Mouse (Mus musculus): ENCODE data around the gene Ufd1.
"Not testable (repeated sequence)": the region's sequence is repeated elsewhere in the genome, so short reads cannot be mapped to it uniquely, and the experiment has no call there.

The Ufd1 gene

DNA sequence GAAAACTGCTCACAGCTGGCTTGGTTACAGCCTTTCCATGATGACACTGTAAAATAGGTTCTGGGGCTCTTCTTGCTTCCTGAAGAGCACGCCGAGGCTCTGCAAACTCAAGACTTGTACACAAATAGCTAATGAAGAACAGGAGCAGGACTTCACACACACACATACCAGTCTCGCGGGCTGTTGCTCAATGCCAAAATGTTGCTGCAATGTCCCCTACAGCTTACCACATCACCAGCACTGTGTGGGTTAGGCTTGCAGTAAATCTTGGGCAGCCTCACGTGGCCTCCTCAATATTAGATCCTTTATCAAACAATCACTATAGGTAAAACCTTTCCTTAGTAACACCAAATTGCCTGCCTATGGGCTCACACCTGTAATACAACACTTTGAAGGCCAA is 2.6 kb upstream of the Ufd1 start:
- in situ Hi-C loops (cut with MboI, MseI), result loop anchor here (25.0 kb wide), 1 partner anchor 547 kb away; the partner anchor contains the start of gene Gm49776

DNA sequence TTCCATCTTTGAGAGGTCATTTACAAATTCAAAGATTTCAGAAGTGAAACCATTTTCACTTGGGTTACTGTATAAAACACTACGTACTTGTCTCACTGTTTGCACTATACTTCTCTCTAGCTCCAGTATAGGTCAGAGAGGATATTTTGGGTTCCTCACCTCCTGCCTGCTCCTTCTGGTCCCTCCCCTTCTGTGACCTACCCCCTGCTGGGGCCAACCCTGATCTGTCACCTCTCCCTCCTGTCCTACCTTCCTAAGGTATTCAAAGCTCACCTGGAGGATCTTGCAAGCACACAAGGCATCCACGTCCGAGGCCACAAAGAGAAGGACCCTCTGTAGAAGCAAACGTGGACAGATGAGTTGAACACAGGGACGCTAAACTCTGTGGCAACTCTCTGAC is 547 bp upstream of the Ufd1 start:
- in situ Hi-C loops (cut with MboI, MseI), result loop anchor here (10.0 to 25.0 kb wide), 2 partner anchors 549 to 1174 kb away; partner anchors contain the start of genes Gm49776 and Klhl6

DNA sequence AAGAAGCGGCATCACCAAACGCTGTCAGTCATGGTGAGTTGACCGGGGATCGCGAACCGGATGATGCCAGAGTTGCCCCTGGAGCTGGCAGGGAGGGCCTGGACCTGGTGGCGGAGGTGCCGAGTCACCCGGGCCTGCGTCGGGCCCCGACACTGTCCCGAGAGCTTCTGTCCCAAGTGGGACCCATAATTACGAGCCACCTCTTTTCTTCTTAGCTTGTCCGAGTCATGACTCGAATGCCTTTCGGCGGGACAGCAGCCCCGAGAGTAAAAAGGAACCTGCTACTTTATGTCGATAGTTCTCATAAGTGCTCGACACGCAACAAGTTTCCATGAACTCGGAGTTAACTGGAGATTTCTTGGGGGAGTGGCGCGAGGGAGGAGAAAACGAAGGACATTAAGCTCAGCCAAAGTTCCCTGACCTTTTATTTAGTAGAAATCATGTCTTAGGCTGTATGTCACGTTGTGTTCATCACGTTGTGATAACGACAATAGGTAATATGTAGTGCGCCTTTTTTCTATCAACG is 869 bp downstream of the Ufd1 start:
- in situ Hi-C loops (cut with MboI, MseI), result loop anchor here (10.0 to 25.0 kb wide), 2 partner anchors 550 to 1172 kb away; partner anchors contain the start of genes Gm49776 and Klhl6

DNA sequence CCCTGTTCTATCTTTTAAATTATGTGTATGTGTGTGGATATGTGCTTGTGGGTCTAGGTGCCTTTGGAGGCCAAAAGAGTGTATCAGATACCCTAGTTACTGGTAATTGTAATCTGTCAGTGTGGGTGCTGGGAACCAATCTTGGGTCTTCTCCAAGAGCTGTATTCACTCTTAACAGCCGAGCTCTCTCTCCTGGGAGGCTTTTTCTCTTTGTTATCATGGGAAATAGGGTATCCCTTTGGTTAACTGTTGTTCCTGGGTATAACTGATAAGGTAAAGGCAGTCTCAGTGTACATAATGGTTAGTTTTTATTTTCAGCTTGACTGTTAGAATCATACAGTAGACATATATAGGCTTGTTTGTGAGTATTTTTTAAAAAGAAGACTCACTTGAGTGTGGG is 10.8 kb downstream of the Ufd1 start:
- in situ Hi-C loops (cut with MboI, MseI), result loop anchor here (25.0 kb wide), 1 partner anchor 560 kb away; the partner anchor contains the start of gene Gm49776

DNA sequence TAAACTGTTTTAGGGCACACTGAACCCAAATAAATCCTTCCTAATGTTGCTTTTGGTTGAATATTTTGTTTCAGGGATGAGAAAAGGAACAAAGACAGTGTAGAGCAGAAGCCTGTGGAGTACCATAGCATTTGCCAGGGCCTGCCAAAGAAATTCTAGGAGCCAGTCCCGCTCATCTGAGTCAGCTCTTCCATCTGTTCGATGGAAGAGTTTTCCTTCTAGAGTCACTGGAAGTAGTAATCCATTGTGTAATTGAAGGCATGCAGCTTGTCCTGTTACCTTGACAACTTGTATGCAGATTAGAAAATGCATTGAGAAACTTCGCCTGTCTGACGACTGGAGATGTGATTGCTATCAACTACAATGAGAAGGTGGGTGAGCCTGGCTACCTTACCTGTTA is 11.3 kb downstream of the Ufd1 start:
- in situ Hi-C loops (cut with MboI, MseI), result loop anchor here (25.0 kb wide), 1 partner anchor 561 kb away; the partner anchor contains the start of gene Gm49776

DNA sequence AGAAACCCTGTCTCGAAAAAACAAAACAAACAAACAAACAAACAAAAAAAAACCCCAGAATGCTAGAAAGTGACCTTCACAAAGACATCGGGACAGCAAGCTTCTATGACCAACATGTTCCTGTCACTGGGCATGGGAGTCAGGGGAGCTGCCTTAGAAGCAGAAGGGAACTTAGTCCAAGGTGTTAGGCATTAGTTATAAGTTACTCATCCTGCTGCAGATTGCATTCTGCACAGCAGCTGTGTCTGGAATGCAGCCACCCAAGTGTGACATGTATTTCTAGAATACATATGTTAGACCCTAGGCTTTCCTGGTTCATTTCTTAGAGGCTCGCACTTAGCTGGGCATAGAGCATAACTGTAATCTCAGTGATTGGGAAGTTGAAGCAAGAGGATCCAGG is 17.1 kb downstream of the Ufd1 start:
- in situ Hi-C loops (cut with MboI, MseI), result no loop called here

DNA sequence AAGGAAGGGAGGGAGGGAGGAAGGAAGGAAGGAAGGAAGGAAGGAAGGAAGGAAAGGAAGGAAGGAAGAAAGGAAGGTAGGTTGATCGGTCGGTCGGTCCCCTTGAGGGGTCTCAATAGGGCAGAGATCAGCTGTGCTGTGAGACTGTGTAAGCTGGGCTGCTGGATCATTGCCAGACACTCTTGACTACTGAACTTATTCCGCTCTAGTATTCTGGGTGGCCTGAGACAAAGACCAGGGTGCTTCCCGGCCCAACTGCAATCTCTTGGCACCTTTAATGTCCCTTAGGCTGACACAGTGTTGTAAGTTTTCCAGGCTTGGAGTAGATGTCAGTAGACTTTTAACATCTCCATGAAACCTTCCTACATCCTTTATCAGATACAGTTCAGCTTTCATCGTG is 17.5 kb downstream of the Ufd1 start:
- in situ Hi-C loops (cut with MboI, MseI), result no loop called here

DNA sequence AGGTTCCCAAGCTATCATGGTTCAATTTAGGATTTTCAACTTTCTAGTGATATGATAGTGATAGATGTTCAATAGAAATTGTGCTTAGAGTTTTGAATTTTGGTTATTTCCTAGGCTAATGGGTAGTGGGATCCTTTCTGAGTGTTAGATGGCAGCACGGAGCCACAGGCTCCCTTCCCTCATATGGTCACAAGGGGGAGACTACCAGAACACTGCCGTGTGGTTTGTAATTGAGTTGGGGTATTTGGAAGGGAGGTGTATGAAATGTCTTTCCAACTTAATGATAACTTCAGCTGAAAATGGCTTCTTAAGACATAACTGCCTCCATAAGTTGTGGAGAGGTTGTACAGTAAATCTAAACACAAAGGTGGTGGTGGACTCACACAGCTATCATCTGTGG is 21.9 kb downstream of the Ufd1 start:
- in situ Hi-C loops (cut with MboI, MseI), result no loop called here

DNA sequence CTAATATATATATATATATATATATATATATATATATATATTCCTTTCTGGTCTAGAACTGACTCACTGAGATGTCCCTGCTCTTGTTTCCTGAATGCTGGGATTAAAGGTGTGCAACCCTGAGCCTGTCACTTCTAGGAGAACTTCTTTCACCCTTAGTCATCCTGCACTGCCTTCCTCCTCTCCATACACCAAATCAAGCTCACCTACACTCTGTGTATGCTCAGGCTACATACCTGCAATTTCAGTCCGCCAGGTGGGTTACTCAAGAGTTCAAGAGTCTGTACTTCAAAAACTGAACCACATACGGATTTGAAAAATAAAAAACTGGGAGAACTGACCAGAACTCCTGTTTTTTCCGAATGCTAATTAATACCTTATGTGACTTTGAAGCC is 24.5 kb downstream of the Ufd1 start:
- in situ Hi-C loops (cut with MboI, MseI), result no loop called here

DNA sequence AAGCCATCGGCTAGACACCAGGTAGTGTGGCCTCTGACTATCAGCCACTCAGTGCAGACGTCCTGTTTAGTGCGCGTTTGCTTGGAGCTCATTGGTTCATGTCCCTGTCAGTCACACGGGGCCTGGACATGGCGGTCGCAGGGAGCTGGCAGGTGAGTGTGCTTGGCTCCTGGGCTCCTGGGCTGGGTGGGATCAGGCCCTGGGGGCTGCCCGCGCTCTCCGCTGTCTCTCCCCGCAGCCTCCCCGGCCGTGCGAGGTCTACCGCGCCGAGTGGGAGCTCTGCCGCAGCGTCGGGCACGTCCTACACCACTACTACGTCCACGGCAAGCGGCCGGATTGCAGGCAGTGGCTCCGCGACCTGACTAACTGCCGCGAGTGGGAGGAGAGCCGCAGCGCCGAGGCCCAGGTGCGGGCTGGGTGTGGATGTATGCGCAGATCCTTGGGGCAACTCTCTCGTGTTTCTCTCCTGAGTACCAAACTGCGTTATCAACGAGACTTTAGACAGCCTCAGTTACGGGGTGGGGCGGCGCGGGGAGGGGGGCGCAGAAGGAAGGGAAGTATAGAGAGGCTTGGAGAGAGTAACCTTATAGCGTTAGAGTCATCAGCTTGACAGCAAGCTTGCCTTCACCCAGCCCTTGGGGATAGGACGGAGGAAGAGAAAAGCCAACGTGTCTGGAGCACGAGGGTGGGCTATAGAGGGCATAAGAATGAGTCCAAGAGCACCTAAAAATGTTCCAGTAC is 25.1 kb downstream of the Ufd1 start, which contains the start of the genes 2510002D24Rik and Gm28539:
Gene 2510002D24Rik, plus strand, starts transcription at position 111 of the 741 bp plus-strand sequence.
Gene Gm28539, plus strand, starts transcription at position 117 of the 741 bp plus-strand sequence.
- in situ Hi-C loops (cut with MboI, MseI), result no loop called here

DNA sequence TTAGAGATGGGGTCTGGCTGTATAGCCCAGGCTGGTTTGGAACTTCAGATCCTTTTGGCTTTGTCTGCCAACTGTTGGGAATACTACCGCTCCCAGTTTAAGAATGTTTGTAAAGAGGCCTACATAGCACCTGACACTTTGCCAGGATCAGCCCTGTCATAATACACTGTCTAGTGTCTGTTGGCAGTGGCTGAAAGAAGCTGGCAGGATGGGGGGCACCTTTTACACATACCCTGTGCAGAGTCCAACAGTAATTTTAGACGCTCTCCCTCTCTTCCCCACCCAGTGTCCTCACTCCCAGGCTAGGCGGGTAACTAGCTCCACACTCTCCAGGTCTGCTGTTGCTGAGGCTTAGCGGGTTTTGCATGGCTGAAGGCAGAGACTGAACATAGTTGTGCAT is 26.8 kb downstream of the Ufd1 start:
- in situ Hi-C loops (cut with MboI, MseI), result no loop called here

DNA sequence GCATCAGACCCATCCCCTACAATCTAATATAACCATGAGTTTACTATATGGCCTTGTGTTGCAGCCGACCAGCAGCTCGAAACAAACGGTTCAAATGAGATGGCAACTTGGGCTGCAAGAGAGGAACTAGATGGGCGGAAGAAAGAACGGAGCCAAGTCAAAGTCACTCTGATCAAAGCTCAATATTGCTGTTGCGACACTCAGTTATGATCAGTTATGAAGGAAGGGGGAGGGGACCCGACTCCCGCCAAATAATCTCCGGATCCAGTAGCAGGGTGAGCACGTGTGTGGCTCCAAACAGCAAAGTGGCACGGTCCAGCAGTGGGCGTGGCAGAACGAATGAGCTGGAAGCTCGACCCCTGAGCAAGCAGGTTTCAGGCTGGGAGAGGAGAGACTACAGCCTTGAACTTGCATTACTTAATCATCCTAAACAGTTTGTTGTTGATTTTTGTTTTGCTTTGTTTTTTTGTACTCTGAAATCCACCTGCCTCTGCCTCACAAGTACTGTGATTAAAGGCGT is 34.8 kb downstream of the Ufd1 start:
- in situ Hi-C loops (cut with MboI, MseI), result no loop called here

DNA sequence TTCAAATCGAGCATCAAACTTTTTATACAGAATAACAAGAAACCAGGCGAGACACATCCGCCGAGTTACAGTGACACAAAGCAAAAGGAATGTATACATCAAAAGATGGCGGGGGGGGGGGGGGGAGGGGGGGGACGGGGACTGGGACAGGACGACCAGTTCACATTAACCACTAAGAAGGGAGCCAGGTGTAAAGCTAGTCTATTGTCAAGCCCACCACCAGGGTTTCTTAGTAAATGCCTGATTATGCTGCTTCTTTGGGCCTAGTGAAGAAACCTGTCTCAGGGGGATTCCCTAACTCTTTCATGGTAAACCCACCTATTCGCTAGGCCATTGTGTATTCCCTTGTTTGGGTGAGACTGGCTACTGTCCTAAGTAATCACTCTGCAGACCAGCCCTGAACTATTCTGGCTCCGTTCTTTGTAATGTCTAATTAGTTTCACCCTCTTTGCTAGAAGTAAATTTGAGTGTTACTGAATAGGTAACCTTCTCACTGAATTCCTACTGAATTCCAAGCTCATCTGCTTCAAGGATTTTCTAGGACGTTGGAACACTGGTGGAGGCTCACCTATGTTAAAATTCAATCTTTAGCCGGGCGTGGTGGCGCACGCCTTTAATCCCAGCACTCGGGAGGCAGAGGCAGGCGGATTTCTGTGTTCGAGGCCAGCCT is 38.1 kb downstream of the Ufd1 start:
- in situ Hi-C loops (cut with MboI, MseI), result not testable (repeated sequence)

DNA sequence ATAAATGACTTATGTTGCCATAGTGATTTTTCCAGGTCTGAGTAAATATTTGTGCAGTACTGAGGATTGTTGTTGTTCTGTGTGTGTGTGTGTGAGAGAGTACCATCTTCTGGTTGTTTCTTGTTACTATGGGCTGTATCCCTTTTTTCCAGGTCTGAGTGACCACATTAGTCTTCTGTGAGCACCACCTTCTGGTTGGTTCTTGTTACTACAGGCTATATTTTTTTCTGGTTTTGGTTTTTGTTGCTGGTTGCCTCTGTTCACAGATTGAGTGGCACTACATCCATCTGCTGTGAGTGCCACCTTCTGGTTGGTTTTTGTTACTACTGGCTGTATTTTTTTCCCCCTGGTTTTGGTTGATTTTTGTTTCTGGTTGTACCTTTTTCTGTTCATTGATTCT is 47.0 kb downstream of the Ufd1 start:
- in situ Hi-C loops (cut with MboI, MseI), result no loop called here

DNA sequence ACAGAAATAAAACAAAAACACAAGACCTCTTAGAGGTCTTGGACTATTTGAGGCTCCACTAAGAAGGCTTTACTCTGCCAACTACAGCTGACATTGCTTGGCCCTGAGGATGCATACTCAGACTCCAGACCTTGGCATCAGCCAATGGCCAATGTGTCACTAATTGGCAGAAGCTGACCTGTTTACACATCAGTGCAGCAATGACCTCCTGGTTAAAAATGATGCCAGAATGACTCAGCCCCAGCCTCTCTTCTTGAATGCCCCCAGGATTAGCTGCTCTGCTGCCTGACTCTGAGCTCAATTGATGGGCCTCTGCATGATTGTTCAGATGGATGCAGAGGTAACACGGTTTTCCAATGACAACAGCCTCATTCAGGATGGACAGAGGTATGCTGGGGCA is 48.6 kb downstream of the Ufd1 start:
- in situ Hi-C loops (cut with MboI, MseI), result loop anchor here (5.0 kb wide), 1 partner anchor 168 kb away; no protein-coding TSS in a partner anchor

DNA sequence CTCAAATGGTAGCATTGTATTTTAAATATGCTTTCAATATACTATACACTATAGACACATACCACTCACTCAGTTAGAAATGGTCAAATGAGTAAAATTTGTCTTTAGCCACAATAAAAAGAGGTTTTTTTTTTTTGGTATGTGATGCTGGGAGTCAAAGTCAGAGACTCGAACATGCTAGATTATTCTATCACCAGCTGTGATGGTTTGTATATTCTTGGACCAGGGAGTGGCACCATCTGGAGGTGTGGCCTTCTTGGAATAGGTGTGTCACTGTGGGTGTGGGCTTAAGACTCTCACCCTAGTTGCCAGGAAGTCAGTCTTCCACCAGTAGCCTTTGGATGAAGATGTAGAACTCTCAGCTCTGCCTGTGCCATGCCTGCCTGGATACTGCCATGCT is 58.9 kb downstream of the Ufd1 start:
- in situ Hi-C loops (cut with MboI, MseI), result not testable (repeated sequence)

DNA sequence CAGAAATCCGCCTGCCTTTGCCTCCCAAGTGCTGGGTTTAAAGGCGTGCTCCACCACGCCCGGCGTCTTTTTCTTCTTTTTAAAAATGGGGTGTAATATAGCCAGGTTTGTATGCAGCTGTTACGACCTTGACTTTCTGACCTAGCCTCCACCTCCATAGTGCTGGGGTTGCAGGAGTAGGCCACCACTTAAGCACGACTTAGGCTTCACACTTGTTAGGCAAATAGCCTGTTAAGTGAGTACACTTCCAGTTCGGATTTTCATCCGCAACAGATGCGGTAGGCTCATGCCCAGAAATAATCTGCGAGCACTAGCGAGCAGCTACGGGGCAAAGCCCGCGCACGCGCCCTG is 64.5 kb downstream of the Ufd1 start:
- in situ Hi-C loops (cut with MboI, MseI), result no loop called here

DNA sequence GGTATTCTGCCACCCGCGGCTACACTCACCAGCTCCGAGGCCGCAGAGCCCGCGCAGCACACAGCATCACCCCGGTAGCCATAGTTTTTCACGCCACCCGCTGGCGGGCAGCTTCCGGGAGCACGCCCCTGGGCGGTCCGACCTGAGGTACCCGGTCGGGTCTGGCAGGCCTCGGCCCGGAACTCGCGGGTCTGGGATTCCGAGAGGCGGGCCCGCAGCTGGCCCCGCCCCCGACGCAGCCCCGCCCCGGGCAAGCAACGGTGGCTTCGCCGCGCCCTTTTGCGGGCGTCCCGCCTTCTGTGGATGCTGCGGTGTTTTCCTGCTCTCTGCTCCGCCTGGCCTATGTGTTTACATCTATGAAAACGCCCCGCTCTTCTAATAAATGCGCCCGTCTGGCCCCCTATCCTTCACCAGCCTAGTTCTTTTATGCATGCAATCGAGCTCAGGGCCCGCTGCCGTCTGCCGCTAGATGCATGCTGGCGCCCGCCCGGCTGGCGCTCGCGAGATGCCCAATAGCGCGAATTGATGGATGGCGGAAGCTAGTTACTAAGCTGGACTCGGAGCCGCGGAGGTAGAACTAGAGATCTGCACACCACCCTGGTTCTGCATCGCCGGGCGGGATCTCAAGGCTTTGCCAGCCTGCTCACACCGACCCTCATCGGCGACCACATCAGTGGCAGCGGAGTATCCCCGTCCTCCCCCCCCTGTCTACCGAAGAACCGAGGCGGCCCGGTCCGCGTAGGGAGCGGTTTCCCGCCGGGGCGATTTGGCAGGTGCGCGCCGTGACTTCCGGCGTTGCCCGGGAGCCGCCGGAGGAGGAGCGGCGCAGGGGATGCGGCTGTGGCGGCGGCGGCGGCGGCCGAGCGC is 65.1 kb downstream of the Ufd1 start, which contains the start of the genes Mrpl40 and Hira:
Gene Mrpl40, minus strand, starts transcription at position 421 of the 867 bp plus-strand sequence.
Gene Hira, plus strand, starts transcription at position 596 of the 867 bp plus-strand sequence.
- in situ Hi-C loops (cut with MboI, MseI), result no loop called here

DNA sequence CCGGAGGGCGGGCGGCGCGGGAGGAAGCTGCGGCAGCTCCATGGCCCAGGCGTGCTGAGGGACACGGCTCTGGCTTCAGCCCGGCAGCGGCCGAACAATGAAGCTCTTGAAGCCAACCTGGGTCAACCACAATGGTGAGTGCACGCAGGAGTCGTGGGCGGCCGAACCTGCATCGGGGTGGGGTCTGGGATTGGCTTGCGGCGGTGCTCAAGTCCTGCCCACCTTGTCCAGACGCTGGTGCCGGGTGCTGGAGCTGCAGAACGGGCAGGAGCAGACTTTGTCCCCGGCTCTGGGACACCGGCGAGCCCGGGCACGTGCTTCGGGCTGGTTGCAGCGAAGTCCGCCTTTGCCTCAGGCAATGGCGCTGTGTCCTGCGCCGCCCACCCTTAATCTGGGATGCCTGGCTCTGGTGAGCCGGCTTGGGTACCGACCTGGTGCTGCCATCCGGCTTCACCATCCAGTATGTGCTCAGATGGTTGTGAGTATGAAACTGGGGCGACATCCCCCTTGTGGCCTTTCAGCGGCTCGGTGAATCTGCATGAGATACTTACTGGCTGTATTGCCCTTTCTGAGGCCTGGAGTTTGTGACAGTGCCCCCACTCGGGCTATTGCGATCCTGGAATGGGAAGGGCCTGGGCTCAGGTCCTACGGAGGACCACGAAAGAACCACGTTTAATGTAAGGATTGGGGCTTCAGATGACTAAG is 66.0 kb downstream of the Ufd1 start:
- in situ Hi-C loops (cut with MboI, MseI), result no loop called here

DNA sequence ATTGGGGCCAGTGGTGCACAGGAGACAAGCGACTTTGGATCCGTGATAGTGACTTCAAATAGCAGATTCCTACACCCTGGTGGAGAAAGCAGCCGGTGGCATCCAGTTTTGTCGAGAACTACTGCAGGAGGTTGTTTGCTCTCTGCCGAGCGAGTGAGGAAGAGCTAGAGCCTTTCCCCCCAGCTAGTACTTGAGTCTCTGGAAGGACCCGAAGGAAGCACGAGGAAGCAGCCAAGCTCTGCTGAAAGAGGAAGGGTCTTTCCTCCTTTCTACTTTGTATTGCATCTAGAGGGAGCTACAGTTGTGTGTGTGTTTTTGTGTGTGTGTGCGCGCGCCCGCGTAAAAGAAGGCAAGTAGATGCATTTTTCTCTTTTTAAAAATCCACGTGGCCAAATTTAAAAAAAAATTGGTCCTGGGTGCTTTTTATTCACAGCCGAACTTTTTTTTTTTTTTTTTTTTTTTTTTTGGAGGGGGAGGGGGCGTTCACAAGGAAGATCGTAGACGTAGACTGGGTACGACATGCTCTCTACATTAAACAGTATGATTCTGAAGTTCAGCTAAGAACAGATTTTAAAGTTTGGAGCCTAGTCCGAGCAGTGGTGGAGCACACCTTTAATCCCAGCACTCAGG is 66.6 kb downstream of the Ufd1 start:
- in situ Hi-C loops (cut with MboI, MseI), result no loop called here
